Mouse (Mus musculus) forebrain, postnatal 0 days (tissue): Measurements from ENCODE around the gene Bpifb4. TPM values are rescaled to one million over a fixed set of nuclear protein-coding genes. Genes with fewer than 3 reads are reported as not detected.

Experiments used
- ATAC-seq: fragments of 200-750 bp; cut with Nextera tagmentation; 2 replicates; pipeline ENCODE4 v1.8.0; 2017; ENCODE audit warnings: mild to moderate bottlenecking, moderate library complexity
- DNase-seq: peaks from one replicate; pipeline ENCODE4 v3.0.0-alpha.2; 2015
- H3K27ac ChIP-seq: fragments of 300-500 bp; sonication (generic); 2 replicates; pipeline ENCODE4 v1.5.1; 2014; ENCODE audit warnings: low read depth, mild to moderate bottlenecking, antibody characterized with exemption, low read length, moderate library complexity, mixed read lengths
- H3K27me3 ChIP-seq: fragments of 300-500 bp; sonication (generic); 2 replicates; pipeline ENCODE4 v1.6.1; 2014; ENCODE audit warnings: mild to moderate bottlenecking, low read length, mixed read lengths; ENCODE audit not compliant: insufficient read depth
- H3K36me3 ChIP-seq: fragments of 300-500 bp; sonication (generic); 2 replicates; pipeline ENCODE4 v1.6.1; 2014; ENCODE audit warnings: mild to moderate bottlenecking, moderate library complexity; ENCODE audit not compliant: insufficient read depth
- H3K4me1 ChIP-seq: fragments of 300-500 bp; sonication (generic); 2 replicates; pipeline ENCODE4 v1.6.1; 2014; ENCODE audit warnings: antibody characterized with exemption; ENCODE audit not compliant: insufficient read depth
- H3K4me2 ChIP-seq: fragments of 300-500 bp; sonication (generic); 2 replicates; pipeline ENCODE4 v1.6.1; 2014; ENCODE audit warnings: low read depth, mild to moderate bottlenecking, moderate library complexity
- H3K4me3 ChIP-seq: fragments of 300-500 bp; sonication (generic); 2 replicates; pipeline ENCODE4 v1.5.1; 2014; ENCODE audit warnings: low read depth, low read length, mixed read lengths
- H3K9ac ChIP-seq: fragments of 300-500 bp; sonication (generic); 2 replicates; pipeline ENCODE4 v1.6.1; 2014; ENCODE audit warnings: mild to moderate bottlenecking
- H3K9me3 ChIP-seq: fragments of 300-500 bp; sonication (generic); 2 replicates; pipeline ENCODE4 v1.6.1; 2016; ENCODE audit warnings: low read length
- CTCF ChIP-seq: sonication (generic); IDR thresholded peaks from 2 replicates; pipeline ENCODE4 v1.5.1; 2016; ENCODE audit warnings: antibody characterized with exemption, control low read depth, low read depth
- WGBS: fragments of 180-500 bp; shearing (Covaris S2); extraction: QIAGEN DNeasy Blood & Tissue Kit; methylation state at CpG from one replicate; pipeline ENCODE4 v1.1.7; 2014; 5-methylcytosine and 5-hydroxymethylcytosine counted together
- polyA plus RNA-seq: library from polyadenylated mRNA; unstranded; fragments of >200 nt; fragmentation: Nextera tagmentation; extraction: Ambion mirVana; gene quantifications from 2 replicates; pipeline ENCODE4 v1.2.1, GENCODE M21; 2015
- total RNA-seq: library from RNA; depleted of rRNA; stranded (reverse); fragments of >200 nt; gene quantifications from 2 replicates; pipeline ENCODE4 v1.2.3, GENCODE M21; 2014

The Bpifb4 gene
- total and polyA plus RNA-seq, 2 experiments from 2014 or later = not detected

GRCm38 (mm10) chr2:153921246-153921645 is 16.8 kb upstream of the Bpifb4 start:
- 84% methylated on average over 6 of the region's 6 CpGs for WGBS
- no peaks in the 10 kb centered on the region for H3K4me1 ChIP-seq

GRCm38 (mm10) chr2:153929871-153930413 is 8.1 kb upstream of the Bpifb4 start:
- 48% methylated on average over 3 of the region's 3 CpGs for WGBS

More at GRCm38 (mm10) chr2:153921246-153921645, 16.8 kb upstream of the Bpifb4 start:
- TF ChIP-seq CTCF = no peak
- no peak overlapping the region for H3K4me3 ChIP-seq
- no peak overlapping the region for H3K9ac ChIP-seq
- no peak overlapping the region for H3K4me2 ChIP-seq
- H3K9me3 ChIP-seq = no peaks in the 10 kb centered on the region
- no peak for ATAC-seq
- no peak overlapping the region for H3K27ac ChIP-seq
- no peaks in the 10 kb centered on the region for H3K36me3 ChIP-seq
- H3K27me3 ChIP-seq = no peaks in the 10 kb centered on the region
- no peak for DNase-seq

GRCm38 (mm10) chr2:153931125-153931524 is 6.9 kb upstream of the Bpifb4 start:
- Histone ChIP-seq H3K9me3 (no peaks in the 10 kb centered on the region), H3K4me2 (no peak overlapping the region), H3K9ac (no peak overlapping the region), H3K27me3 (no peaks in the 10 kb centered on the region), H3K4me3 (no peak overlapping the region), H3K36me3 (no peaks in the 10 kb centered on the region), H3K4me1 (no peaks in the 10 kb centered on the region), H3K27ac (0 out of 2 replicates have a peak overlapping the region, but pooled peaks have one; percentile 1)
- TF ChIP-seq CTCF = no peak
- DNase-seq (peak; percentile 61), ATAC-seq (peak; percentile 89)
- 42% methylated on average over 6 of the region's 6 CpGs for WGBS

More at GRCm38 (mm10) chr2:153929871-153930413, 8.1 kb upstream of the Bpifb4 start:
- Histone ChIP-seq H3K27ac (no peak overlapping the region), H3K36me3 (no peaks in the 10 kb centered on the region), H3K4me1 (no peaks in the 10 kb centered on the region), H3K4me3 (no peak overlapping the region), H3K9ac (no peak overlapping the region), H3K4me2 (no peak overlapping the region), H3K27me3 (no peaks in the 10 kb centered on the region), H3K9me3 (no peaks in the 10 kb centered on the region)
- peak; percentile 91 for TF ChIP-seq CTCF
- DNase-seq = peak; percentile 54
- no peak for ATAC-seq

- Histone ChIP-seq H3K9ac (no peak overlapping the region), H3K27me3 (no peaks in the 10 kb centered on the region), H3K4me3 (no peak overlapping the region), H3K9me3 (no peaks in the 10 kb centered on the region), H3K4me1 (no peaks in the 10 kb centered on the region), H3K36me3 (no peaks in the 10 kb centered on the region), H3K27ac (no peak overlapping the region), H3K4me2 (no peak overlapping the region)
- ATAC-seq (0 out of 2 replicates have a peak, but pooled peaks have one; percentile 26), DNase-seq (no peak)
- WGBS = 59% methylated on average over 6 of the region's 6 CpGs
- no peak for TF ChIP-seq CTCF
Observed at GRCm38 (mm10) chr2:153933311-153933710, 4.7 kb upstream of the Bpifb4 start.

GRCm38 (mm10) chr2:153935348-153935747 is 2.7 kb upstream of the Bpifb4 start:
- H3K9ac ChIP-seq = no peak overlapping the region
- DNase-seq = no peak
- no peaks in the 10 kb centered on the region for H3K4me1 ChIP-seq
- TF ChIP-seq CTCF = no peak
- no peaks in the 10 kb centered on the region for H3K36me3 ChIP-seq
- H3K27me3 ChIP-seq = no peaks in the 10 kb centered on the region
- WGBS = 92% methylated on average over 6 of the region's 6 CpGs
- no peak overlapping the region for H3K27ac ChIP-seq
- no peak for ATAC-seq
- no peak overlapping the region for H3K4me3 ChIP-seq
- H3K9me3 ChIP-seq = no peaks in the 10 kb centered on the region
- no peak overlapping the region for H3K4me2 ChIP-seq

GRCm38 (mm10) chr2:153943537-153943936 is 5.5 kb downstream of the Bpifb4 start:
- WGBS = 43% methylated on average over 3 of the region's 3 CpGs
- TF ChIP-seq CTCF = peak; percentile 72
- Histone ChIP-seq H3K4me1 (no peaks in the 10 kb centered on the region), H3K4me3 (no peak overlapping the region), H3K9me3 (no peaks in the 10 kb centered on the region), H3K4me2 (no peak overlapping the region), H3K27ac (no peak overlapping the region), H3K9ac (no peak overlapping the region), H3K27me3 (no peaks in the 10 kb centered on the region), H3K36me3 (no peaks in the 10 kb centered on the region)
- DNase-seq (peak; percentile 48), ATAC-seq (no peak)

- Histone ChIP-seq H3K27me3 (no peaks in the 10 kb centered on the region), H3K4me1 (no peaks in the 10 kb centered on the region), H3K27ac (no peak overlapping the region), H3K9me3 (no peaks in the 10 kb centered on the region), H3K36me3 (no peaks in the 10 kb centered on the region), H3K4me3 (no peak overlapping the region), H3K9ac (no peak overlapping the region), H3K4me2 (no peak overlapping the region)
- DNase-seq = no peak
- WGBS = 90% methylated on average over 8 of the region's 8 CpGs
- no peak for TF ChIP-seq CTCF
- no peak for ATAC-seq
Observed at GRCm38 (mm10) chr2:153944567-153944966, 6.6 kb downstream of the Bpifb4 start.
